Mouse (Mus musculus) liver, embryonic 12.5 days (tissue): ENCODE results near the gene Peli2. TPM values are rescaled to one million over a fixed set of nuclear protein-coding genes. Genes with fewer than 3 reads are reported as not detected.

Experiments
- ATAC-seq: fragments of 200-750 bp; cut with Nextera tagmentation; 2 replicates; pipeline ENCODE4 v1.8.0; 2017; ENCODE audit warnings: moderate number of reproducible peaks, mild to moderate bottlenecking, moderate library complexity
- H3K27ac ChIP-seq: fragments of 300-500 bp; sonication (generic); 2 replicates; pipeline ENCODE4 v1.5.1; 2016; ENCODE audit warnings: mild to moderate bottlenecking
- H3K27me3 ChIP-seq: fragments of 300-500 bp; sonication (generic); replicated peaks from 2 replicates; pipeline ENCODE4 v1.6.1; 2016; ENCODE audit warnings: mild to moderate bottlenecking, moderate library complexity
- H3K36me3 ChIP-seq: fragments of 300-500 bp; sonication (generic); 2 replicates; pipeline ENCODE4 v1.6.1; 2016; ENCODE audit warnings: mild to moderate bottlenecking, moderate library complexity
- H3K4me1 ChIP-seq: fragments of 300-500 bp; sonication (generic); 2 replicates; pipeline ENCODE4 v1.6.1; 2016
- H3K4me2 ChIP-seq: fragments of 300-500 bp; sonication (generic); 2 replicates; pipeline ENCODE4 v1.6.1; 2016; ENCODE audit warnings: mild to moderate bottlenecking, moderate library complexity
- H3K4me3 ChIP-seq: fragments of 300-500 bp; sonication (generic); 2 replicates; pipeline ENCODE4 v1.5.1; 2016; ENCODE audit warnings: mild to moderate bottlenecking, moderate library complexity
- H3K9ac ChIP-seq: fragments of 300-500 bp; sonication (generic); 2 replicates; pipeline ENCODE4 v1.6.1; 2016; ENCODE audit warnings: mild to moderate bottlenecking, moderate library complexity
- H3K9me3 ChIP-seq: fragments of 300-500 bp; sonication (generic); replicated peaks from 2 replicates; pipeline ENCODE4 v1.6.1; 2016; ENCODE audit warnings: mild to moderate bottlenecking, moderate library complexity
- WGBS: fragments of 180-500 bp; shearing (Covaris S2); methylation state at CpG from one replicate; pipeline ENCODE4 v1.1.7; 2016; ENCODE audit not compliant: insufficient replicate concordance; 5-methylcytosine and 5-hydroxymethylcytosine counted together
- polyA plus RNA-seq: library from polyadenylated mRNA; unstranded; fragments of >200 nt; fragmentation: Nextera tagmentation; extraction: Ambion mirVana; gene quantifications from 2 replicates; pipeline ENCODE4 v1.2.1, GENCODE M21; 2016

Gene Peli2
- polyA plus RNA-seq, 1 experiment from 2014 or later, result 1.8 TPM

DNA sequence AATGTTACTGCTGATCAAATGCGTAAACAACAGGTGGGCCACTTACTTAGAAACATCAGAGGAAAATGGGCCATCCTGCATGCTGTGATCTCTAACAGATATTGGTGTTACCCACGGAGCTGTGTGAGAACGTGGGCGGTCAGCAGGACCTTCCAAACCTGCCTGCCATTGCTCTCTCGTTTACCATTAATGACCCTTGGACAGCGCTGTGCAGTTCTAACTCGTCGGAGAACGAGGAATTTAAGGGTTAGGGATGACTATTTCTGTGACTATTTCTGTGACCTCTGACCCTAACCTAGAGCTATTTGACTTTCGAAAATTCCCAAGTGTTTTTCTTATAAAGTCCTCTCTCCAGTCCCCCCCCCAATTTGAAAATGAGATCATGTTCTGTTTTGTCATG, 22.1 kb downstream of the Peli2 start:
- no peak for ATAC-seq
- no peaks in the 10 kb centered on the region for H3K27me3 ChIP-seq
- no peaks in the 10 kb centered on the region for H3K9me3 ChIP-seq
- H3K4me1 ChIP-seq, result peaks cover 8% of the 10 kb centered on the region
- WGBS, result 69% methylated on average over 10 of the region's 10 CpGs
- H3K36me3 ChIP-seq, result no peaks in the 10 kb centered on the region
- H3K4me3 ChIP-seq, result no peak overlapping the region
- H3K9ac ChIP-seq, result no peak overlapping the region
- no peak overlapping the region for H3K27ac ChIP-seq
- H3K4me2 ChIP-seq, result no peak overlapping the region

DNA sequence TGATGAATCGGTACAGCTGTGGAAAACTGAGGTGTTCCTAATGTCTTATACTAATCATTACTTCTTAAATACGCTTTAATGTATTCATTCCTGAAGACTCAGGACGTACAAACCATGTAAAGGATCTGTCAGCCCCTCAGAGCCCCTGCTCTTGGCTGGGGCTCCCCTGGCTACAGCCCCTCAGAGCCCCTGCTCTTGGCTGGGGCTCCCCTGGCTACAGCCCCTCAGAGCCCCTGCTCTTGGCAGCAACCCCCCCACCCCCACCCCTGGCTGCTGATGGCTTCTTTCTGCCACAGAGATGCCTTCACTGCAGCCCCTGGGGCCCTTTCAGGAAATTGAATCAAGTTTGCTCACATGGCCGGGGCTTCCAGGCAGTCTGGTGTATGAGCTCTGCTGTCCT, 22.5 kb downstream of the Peli2 start:
- Histone ChIP-seq H3K27me3 (no peaks in the 10 kb centered on the region), H3K9ac (no peak overlapping the region), H3K27ac (no peak overlapping the region), H3K4me3 (no peak overlapping the region), H3K36me3 (no peaks in the 10 kb centered on the region), H3K4me1 (peaks cover 6% of the 10 kb centered on the region), H3K4me2 (no peak overlapping the region), H3K9me3 (no peaks in the 10 kb centered on the region)
- WGBS, result 57% methylated on average over 4 of the region's 4 CpGs
- ATAC-seq, result no peak

DNA sequence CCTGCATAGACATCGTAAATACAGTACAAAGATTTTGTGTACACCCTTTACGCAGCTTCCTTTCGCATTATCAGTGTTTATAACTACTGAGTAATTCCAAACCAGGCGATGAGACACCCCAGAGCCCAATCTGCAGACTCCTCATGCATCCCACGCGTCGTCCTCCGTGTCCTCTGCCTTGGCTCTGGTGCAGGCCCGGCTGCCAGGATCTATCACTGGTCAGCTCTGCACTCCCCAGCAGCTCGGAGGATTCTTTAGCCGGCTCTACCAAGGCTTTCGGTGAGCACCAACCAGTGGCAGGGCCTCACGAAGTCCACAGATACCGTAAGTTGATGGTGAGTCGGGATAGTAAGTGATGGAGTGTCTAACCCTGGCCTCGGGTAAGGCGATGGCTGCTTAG, 23.7 kb downstream of the Peli2 start:
- H3K36me3 ChIP-seq, result no peaks in the 10 kb centered on the region
- no peak for ATAC-seq
- no peak overlapping the region for H3K4me3 ChIP-seq
- H3K4me1 ChIP-seq, result peaks cover 6% of the 10 kb centered on the region
- no peak overlapping the region for H3K4me2 ChIP-seq
- H3K27ac ChIP-seq, result no peak overlapping the region
- H3K9me3 ChIP-seq, result no peaks in the 10 kb centered on the region
- 73% methylated on average over 17 of the region's 17 CpGs for WGBS
- no peaks in the 10 kb centered on the region for H3K27me3 ChIP-seq
- no peak overlapping the region for H3K9ac ChIP-seq

DNA sequence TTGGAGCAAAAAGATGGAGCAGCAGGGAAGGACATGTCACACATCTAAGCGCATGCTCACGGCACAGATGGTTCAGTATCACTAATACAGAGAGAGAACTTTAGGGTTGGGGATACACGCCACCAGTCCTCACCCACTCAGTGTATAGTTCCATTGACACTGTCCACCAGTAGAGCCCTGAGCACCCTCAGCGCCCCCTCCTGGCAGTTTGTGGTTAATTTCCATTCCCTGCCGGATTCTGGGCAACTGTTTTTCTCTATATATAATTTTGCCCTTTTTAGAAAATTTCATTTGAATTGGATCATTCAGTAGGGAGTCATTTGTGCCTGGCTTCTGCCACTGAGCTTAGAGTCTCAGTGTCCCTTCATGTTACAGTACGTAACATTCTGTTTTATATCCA, 27.1 kb downstream of the Peli2 start:
- H3K27ac ChIP-seq, result no peak overlapping the region
- H3K27me3 ChIP-seq, result no peaks in the 10 kb centered on the region
- ATAC-seq, result no peak
- H3K36me3 ChIP-seq, result no peaks in the 10 kb centered on the region
- 73% methylated on average over 6 of the region's 6 CpGs for WGBS
- no peak overlapping the region for H3K4me2 ChIP-seq
- H3K9me3 ChIP-seq, result no peaks in the 10 kb centered on the region
- peaks cover 6% of the 10 kb centered on the region for H3K4me1 ChIP-seq
- no peak overlapping the region for H3K4me3 ChIP-seq
- no peak overlapping the region for H3K9ac ChIP-seq

DNA sequence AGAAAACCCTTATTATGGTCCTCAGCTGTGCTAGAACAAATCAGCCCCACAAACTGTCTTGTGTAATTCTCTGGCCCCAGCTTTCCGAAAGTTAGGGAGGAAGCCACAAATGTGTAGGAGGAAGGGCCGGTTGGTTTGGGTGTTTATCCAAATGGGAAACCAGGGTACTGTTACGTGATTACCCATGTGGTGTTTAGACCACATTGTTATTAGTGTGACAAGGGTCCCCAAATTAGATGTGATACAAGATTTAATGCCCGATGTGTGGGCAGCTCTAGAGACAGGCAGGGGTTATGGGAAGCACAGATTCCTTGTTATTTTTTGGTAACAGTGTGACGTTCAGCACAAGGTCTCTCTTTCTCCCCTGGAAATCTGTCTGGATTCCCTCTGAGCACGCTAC, 28.0 kb downstream of the Peli2 start:
- Histone ChIP-seq H3K27me3 (no peaks in the 10 kb centered on the region), H3K4me1 (peaks cover under 1% of the 10 kb centered on the region; the same call in 1 of the 2 replicates), H3K9me3 (no peaks in the 10 kb centered on the region), H3K9ac (no peak overlapping the region), H3K27ac (no peak overlapping the region), H3K4me3 (no peak overlapping the region), H3K36me3 (no peaks in the 10 kb centered on the region), H3K4me2 (no peak overlapping the region)
- no peak for ATAC-seq
- 60% methylated on average over 6 of the region's 6 CpGs for WGBS

DNA sequence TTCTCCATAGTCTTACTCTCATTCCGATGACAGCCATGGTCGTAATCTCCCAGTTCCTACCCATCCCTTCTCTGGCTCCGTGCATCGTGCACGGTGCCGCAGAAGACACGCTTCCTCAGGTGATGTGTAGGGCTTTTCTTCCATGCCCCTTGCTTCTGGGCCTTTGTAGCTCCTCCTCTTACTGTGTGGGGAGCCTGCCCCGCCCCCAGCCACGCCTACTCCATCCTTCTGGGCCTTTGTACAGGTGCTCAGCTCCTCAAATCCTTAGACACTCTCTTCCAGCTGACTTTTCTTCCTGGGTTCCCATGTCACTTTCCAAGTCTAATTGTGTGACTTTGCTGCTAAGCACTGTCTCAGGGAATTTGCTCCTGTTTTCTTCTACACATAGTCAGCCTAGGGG, 28.7 kb downstream of the Peli2 start:
- no peak overlapping the region for H3K4me2 ChIP-seq
- H3K27me3 ChIP-seq, result no peaks in the 10 kb centered on the region
- no peaks in the 10 kb centered on the region for H3K4me1 ChIP-seq
- ATAC-seq, result no peak
- no peaks in the 10 kb centered on the region for H3K36me3 ChIP-seq
- no peaks in the 10 kb centered on the region for H3K9me3 ChIP-seq
- no peak overlapping the region for H3K27ac ChIP-seq
- H3K9ac ChIP-seq, result no peak overlapping the region
- WGBS, result 74% methylated on average over 9 of the region's 9 CpGs
- H3K4me3 ChIP-seq, result no peak overlapping the region

DNA sequence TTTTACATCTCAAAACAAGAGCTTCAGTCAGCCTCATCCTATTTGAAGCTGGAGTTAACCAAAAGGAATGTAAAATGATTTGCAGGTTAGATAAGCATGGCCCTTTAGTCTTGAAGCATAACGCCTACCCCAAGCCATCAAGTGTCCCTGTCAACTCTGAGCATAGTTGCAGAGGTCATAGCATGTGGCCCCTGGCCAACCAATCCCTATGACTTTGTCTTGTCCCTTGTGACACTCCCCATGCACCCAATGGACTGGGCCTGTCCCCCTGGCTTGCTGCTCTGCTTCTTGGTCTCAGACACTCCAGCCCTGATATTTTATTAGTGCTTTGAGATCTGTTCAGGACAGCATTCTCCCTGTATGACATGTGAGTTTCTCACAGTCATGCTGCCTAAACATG, 30.3 kb downstream of the Peli2 start:
- H3K9ac ChIP-seq, result no peak overlapping the region
- H3K4me3 ChIP-seq, result no peak overlapping the region
- no peaks in the 10 kb centered on the region for H3K9me3 ChIP-seq
- H3K4me1 ChIP-seq, result no peaks in the 10 kb centered on the region
- H3K36me3 ChIP-seq, result no peaks in the 10 kb centered on the region
- no peak overlapping the region for H3K4me2 ChIP-seq
- no peak overlapping the region for H3K27ac ChIP-seq
- no peak for ATAC-seq
- no peaks in the 10 kb centered on the region for H3K27me3 ChIP-seq
- WGBS, result 72% methylated on average over 1 of the region's 1 CpGs

DNA sequence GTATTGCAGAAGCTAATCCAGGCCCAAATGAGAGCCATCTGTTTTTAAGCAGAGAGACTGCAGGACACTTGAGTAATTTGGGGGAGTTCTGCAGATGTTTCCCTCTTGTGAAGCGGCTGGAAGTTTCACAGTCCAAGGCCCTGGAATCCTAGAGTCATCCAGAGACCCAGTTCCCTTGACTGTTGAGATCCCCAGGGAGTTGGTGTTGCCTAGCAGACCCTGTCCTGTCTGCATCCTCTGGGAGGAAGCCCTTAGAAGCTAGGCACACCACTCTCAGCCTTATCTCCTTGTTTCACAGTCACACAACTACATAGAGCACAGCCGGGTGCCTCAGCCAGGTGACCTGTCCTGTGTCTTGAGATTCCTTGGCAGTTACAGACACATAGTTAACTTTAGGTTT, 30.9 kb downstream of the Peli2 start:
- H3K27me3 ChIP-seq, result no peaks in the 10 kb centered on the region
- 44% methylated on average over 2 of the region's 2 CpGs for WGBS
- H3K27ac ChIP-seq, result no peak overlapping the region
- no peaks in the 10 kb centered on the region for H3K4me1 ChIP-seq
- H3K36me3 ChIP-seq, result no peaks in the 10 kb centered on the region
- H3K4me2 ChIP-seq, result no peak overlapping the region
- no peak for ATAC-seq
- no peak overlapping the region for H3K9ac ChIP-seq
- no peaks in the 10 kb centered on the region for H3K9me3 ChIP-seq
- no peak overlapping the region for H3K4me3 ChIP-seq

DNA sequence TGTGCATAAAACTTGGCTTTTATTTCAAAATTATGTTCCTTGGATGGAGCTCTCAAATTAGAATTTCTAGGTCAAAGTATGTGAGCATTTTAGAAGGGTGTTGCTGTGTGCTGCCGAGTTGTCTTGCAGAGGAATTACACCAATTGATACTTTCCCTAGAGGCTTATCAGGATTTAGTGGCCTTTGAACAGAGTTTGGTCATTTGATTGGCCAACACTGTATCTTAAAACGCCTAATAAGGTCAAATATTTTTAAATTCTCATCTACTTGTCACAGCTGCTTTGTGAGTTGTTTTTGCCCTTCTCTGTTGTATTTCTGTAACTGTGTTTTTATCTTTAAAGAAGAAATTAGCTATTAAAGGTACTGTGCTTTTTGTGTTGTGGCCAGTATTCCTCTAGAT, 32.4 kb downstream of the Peli2 start:
- ATAC-seq, result no peak
- 43% methylated on average over 2 of the region's 2 CpGs for WGBS
- no peaks in the 10 kb centered on the region for H3K27me3 ChIP-seq
- H3K27ac ChIP-seq, result no peak overlapping the region
- H3K9ac ChIP-seq, result no peak overlapping the region
- no peak overlapping the region for H3K4me3 ChIP-seq
- no peak overlapping the region for H3K4me2 ChIP-seq
- no peaks in the 10 kb centered on the region for H3K4me1 ChIP-seq
- no peaks in the 10 kb centered on the region for H3K9me3 ChIP-seq
- H3K36me3 ChIP-seq, result no peaks in the 10 kb centered on the region

DNA sequence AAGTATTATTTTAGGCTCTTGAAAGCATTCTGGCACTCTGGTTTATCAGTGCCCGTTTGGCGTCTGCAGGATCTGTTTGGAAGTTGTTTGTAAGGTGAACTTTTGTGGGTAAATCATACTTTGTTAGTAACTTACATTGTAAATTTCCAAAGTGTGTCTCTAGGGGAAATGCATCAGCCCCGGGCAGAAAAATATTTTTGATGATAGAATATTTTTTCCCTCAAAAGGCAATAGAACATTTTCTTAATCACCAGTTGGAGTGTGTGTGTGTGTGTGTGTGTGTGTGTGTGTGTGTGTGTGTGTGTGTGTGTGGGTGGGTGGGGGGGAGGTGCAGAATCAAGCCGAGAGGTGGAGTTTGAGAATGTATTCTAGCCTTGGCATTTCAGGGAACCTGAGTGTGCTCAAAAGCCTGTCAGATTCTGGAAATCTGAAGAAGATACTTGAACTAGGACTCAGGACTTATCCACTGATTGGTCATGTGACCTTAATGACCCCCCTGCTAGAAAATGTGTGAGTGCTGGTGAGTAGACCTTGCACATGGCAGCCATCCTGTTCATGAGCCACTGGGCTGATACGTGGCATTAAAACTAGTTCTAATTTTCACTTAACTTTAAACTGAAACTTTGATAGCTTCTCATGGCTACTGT, 33.4 kb downstream of the Peli2 start:
- ATAC-seq, result no peak
- no peaks in the 10 kb centered on the region for H3K9me3 ChIP-seq
- H3K4me1 ChIP-seq, result no peaks in the 10 kb centered on the region
- H3K4me2 ChIP-seq, result no peak overlapping the region
- 59% methylated on average over 5 of the region's 5 CpGs for WGBS
- no peaks in the 10 kb centered on the region for H3K36me3 ChIP-seq
- no peak overlapping the region for H3K9ac ChIP-seq
- H3K4me3 ChIP-seq, result no peak overlapping the region
- H3K27ac ChIP-seq, result no peak overlapping the region
- no peaks in the 10 kb centered on the region for H3K27me3 ChIP-seq

DNA sequence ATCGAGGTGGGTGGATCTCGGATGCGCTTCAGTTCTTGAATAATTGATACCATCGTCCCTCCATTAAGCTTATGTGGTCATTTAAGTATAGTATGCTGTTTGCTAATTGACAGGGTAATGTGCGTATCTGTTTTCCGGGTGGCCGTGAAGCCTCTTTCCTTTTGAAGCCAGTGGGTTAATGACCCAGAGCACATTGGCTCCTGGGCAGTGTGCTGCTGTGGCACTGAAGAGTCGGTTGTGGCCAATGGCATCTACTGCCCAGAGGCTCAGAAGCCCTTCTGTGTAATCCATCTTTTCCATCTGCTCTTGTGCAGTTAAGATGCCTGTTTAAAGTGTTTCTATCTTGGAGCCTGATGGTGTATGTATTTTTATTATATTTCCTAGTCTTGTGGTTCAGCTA, 34.0 kb downstream of the Peli2 start:
- Histone ChIP-seq H3K4me1 (no peaks in the 10 kb centered on the region), H3K9me3 (no peaks in the 10 kb centered on the region), H3K27ac (no peak overlapping the region), H3K4me2 (no peak overlapping the region), H3K9ac (no peak overlapping the region), H3K36me3 (no peaks in the 10 kb centered on the region), H3K27me3 (no peaks in the 10 kb centered on the region), H3K4me3 (no peak overlapping the region)
- no peak for ATAC-seq
- 79% methylated on average over 8 of the region's 8 CpGs for WGBS

DNA sequence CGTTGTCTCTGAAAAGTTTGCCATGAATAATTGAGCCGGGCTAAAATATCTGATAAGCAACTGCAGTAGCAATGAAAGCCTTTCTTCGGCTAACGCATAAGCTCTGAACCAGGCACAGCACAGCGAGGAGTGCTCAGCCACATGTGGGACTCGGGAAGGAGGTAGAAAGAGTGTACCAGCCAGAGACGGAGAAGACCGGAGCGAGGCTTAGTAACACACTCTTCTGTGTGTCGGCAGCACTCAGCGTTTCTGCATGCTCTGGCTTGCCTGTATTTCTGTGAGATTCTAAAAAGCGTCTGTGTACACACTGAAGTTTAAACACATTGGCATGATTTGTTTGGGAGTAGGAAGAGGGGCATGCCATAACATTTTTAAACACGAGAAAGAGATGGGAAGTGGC, 34.5 kb downstream of the Peli2 start:
- no peak for ATAC-seq

DNA sequence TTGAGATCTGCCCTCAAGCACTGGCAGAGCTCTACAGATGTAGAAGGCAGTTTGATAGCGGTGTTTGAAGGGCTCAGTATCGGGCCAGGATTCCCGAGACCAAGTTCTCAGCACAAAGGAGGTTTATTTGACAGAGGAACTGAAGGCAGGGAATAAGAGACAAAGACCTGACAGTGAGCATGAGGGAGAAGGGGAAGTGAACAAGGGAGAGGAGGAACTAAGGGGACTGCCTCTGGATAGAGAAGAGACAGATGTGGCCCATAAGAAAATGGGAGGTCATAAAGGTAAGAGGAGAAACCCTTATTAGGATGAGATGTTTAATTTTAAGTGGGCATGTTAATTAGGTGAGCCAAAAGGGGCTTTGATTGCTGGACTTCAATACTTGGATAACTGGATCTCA, 36.5 kb downstream of the Peli2 start:
- Histone ChIP-seq H3K9ac (no peak overlapping the region), H3K27ac (no peak overlapping the region), H3K4me1 (no peaks in the 10 kb centered on the region), H3K36me3 (no peaks in the 10 kb centered on the region), H3K4me2 (no peak overlapping the region), H3K4me3 (no peak overlapping the region), H3K9me3 (no peaks in the 10 kb centered on the region), H3K27me3 (no peaks in the 10 kb centered on the region)
- ATAC-seq, result no peak
- WGBS, result 67% methylated on average over 3 of the region's 3 CpGs

More for the DNA sequence above, 34.5 kb downstream of the Peli2 start:
- Histone ChIP-seq H3K4me1 (no peaks in the 10 kb centered on the region), H3K27ac (no peak overlapping the region), H3K36me3 (no peaks in the 10 kb centered on the region), H3K9me3 (no peaks in the 10 kb centered on the region), H3K9ac (no peak overlapping the region), H3K27me3 (no peaks in the 10 kb centered on the region), H3K4me3 (no peak overlapping the region), H3K4me2 (no peak overlapping the region)
- 69% methylated on average over 13 of the region's 13 CpGs for whole genome bisulfite sequencing
